Mouse (Mus musculus): ENCODE results near the gene Tcl1b4. TPM values are rescaled to one million over a fixed set of nuclear protein-coding genes. Genes with fewer than 3 reads are reported as not detected.

Gene Tcl1b4
- polyA plus RNA-seq, 1 experiment from 2014 or later: not detected

Other genes starting within 250 kb of the Tcl1b4 start
- gene Syne3, start 192.1 kb upstream of the Tcl1b4 start, polyA plus RNA-seq (2015; fragmentation: Nextera tagmentation; extraction: Ambion mirVana): 0.17 and 0.27 TPM in 2 replicates
- gene Glrx5, start 169.3 kb upstream of the Tcl1b4 start, polyA plus RNA-seq (2015; fragmentation: Nextera tagmentation; extraction: Ambion mirVana): 139 and 148 TPM in 2 replicates
- not detected in 2 replicates for gene Tcl1b2, start 55.9 kb upstream of the Tcl1b4 start, polyA plus RNA-seq (2015; fragmentation: Nextera tagmentation; extraction: Ambion mirVana)
- not detected in 2 replicates for gene Tcl1b1, start 42.3 kb upstream of the Tcl1b4 start, polyA plus RNA-seq (2015; fragmentation: Nextera tagmentation; extraction: Ambion mirVana)
- not detected in 2 replicates for gene Tcl1b5, start 25.6 kb upstream of the Tcl1b4 start, polyA plus RNA-seq (2015; fragmentation: Nextera tagmentation; extraction: Ambion mirVana)
- gene Tcl1b3, start 10.9 kb upstream of the Tcl1b4 start, polyA plus RNA-seq (2015; fragmentation: Nextera tagmentation; extraction: Ambion mirVana): not detected in 2 replicates
- not detected in 2 replicates for gene Tcl1, start 20.8 kb downstream of the Tcl1b4 start, polyA plus RNA-seq (2015; fragmentation: Nextera tagmentation; extraction: Ambion mirVana)
- gene Tunar, start 131.9 kb downstream of the Tcl1b4 start, polyA plus RNA-seq (2015; fragmentation: Nextera tagmentation; extraction: Ambion mirVana): 6.7 and 6.8 TPM in 2 replicates

All from midbrain, embryonic 13.5 days (tissue).